Mouse (Mus musculus) midbrain, embryonic 10.5 days (tissue): ENCODE measurements at regions not wholly inside any gene's neighbourhood (a gene's known extent, or its start where the extent isn't known, plus 50 kb on each side); places are given as distances from the start of the nearest gene placed in this dataset.

Experiments
- DNase-seq: peaks from one replicate; pipeline ENCODE4 v3.0.0-alpha.2; 2017; ENCODE audit warnings: low spot score
- H3K27ac ChIP-seq: fragments of 300-500 bp; sonication (generic); replicated peaks from 2 replicates; pipeline ENCODE4 v1.5.1; 2016; ENCODE audit warnings: mild to moderate bottlenecking
- H3K27me3 ChIP-seq: fragments of 300-500 bp; sonication (generic); 2 replicates; pipeline ENCODE4 v1.6.1; 2016; ENCODE audit warnings: low read depth, mild to moderate bottlenecking; ENCODE audit not compliant: poor library complexity, severe bottlenecking
- H3K36me3 ChIP-seq: fragments of 300-500 bp; sonication (generic); 2 replicates; pipeline ENCODE4 v1.6.1; 2016; ENCODE audit warnings: mild to moderate bottlenecking, moderate library complexity
- H3K4me1 ChIP-seq: fragments of 300-500 bp; sonication (generic); 2 replicates; pipeline ENCODE4 v1.6.1; 2016
- H3K4me3 ChIP-seq: fragments of 300-500 bp; sonication (generic); 2 replicates; pipeline ENCODE4 v1.5.1; 2016; ENCODE audit warnings: mild to moderate bottlenecking, moderate library complexity
- H3K9me3 ChIP-seq: fragments of 300-500 bp; sonication (generic); replicated peaks from 2 replicates; pipeline ENCODE4 v1.6.1; 2016; ENCODE audit warnings: mild to moderate bottlenecking
- WGBS: fragments of 180-500 bp; shearing (Covaris S2); methylation state at CpG from one replicate; pipeline ENCODE4 v1.1.7; 2016; 5-methylcytosine and 5-hydroxymethylcytosine counted together

GRCm38 (mm10) chr6:117110291-117110690 is 58.0 kb upstream of the Cxcl12 start:
- Histone ChIP-seq H3K4me1 (peaks cover 7% of the 10 kb centered on the region), H3K27me3 (no peaks in the 10 kb centered on the region), H3K36me3 (no peaks in the 10 kb centered on the region), H3K9me3 (no peaks in the 10 kb centered on the region), H3K27ac (no peak overlapping the region), H3K4me3 (no peak overlapping the region)
- 64% methylated on average over 3 of the region's 3 CpGs for WGBS
- no peak for DNase-seq

GRCm38 (mm10) chr6:117114859-117115258 is 53.5 kb upstream of the Cxcl12 start:
- Histone ChIP-seq H3K27ac (no peak overlapping the region), H3K4me3 (no peak overlapping the region), H3K9me3 (no peaks in the 10 kb centered on the region), H3K36me3 (no peaks in the 10 kb centered on the region), H3K27me3 (no peaks in the 10 kb centered on the region), H3K4me1 (peaks cover 2% of the 10 kb centered on the region; the same call in 1 of the 2 replicates)
- no peak for DNase-seq
- WGBS, result 88% methylated on average over 8 of the region's 8 CpGs

GRCm38 (mm10) chr6:117118081-117118480 is 50.3 kb upstream of the Cxcl12 start:
- Histone ChIP-seq H3K4me3 (no peak overlapping the region), H3K9me3 (no peaks in the 10 kb centered on the region), H3K36me3 (no peaks in the 10 kb centered on the region), H3K4me1 (no peaks in the 10 kb centered on the region), H3K27ac (no peak overlapping the region), H3K27me3 (no peaks in the 10 kb centered on the region)
- DNase-seq, result no peak
- WGBS, result 95% methylated on average over 3 of the region's 3 CpGs
